Mouse (Mus musculus): ENCODE data around the gene Gpatch2. TPM values are rescaled to one million over a fixed set of nuclear protein-coding genes. Genes with fewer than 3 reads are reported as not detected.

The Gpatch2 gene
- polyA plus RNA-seq, 1 experiment from 2014 or later: 20.6 TPM

DNA sequence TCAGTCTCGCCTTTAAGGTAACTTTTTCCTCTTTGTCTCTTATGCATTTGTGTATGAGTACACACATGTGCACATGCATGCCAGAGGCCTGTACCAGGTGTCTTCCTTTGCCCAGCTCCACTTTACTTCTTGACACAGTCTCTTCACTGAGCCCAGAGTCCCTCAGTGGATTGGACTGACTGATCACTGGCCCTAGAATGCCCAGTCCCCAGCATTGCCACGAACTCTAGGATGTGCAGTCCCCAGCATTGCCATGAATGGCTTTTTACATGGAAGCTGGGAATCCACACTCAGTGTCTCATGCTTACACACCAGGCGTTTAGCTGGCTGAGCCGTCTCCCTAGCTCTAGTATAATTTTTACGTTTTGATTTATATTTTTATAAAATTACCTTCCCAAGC is 147.2 kb downstream of the Gpatch2 start:
- DNase-seq (ENCODE audit: low spot score): no peak

GRCm38 (mm10) chr1:187365424-187365823 is 150.1 kb downstream of the Gpatch2 start:
- Histone ChIP-seq H3K4me3 (ENCODE audit: low read depth, low read length) (no peak overlapping the region), H3K4me1 (ENCODE audit: control insufficient read depth, insufficient read depth, low read length) (no peaks in the 10 kb centered on the region), H3K27me3 (ENCODE audit: control insufficient read depth, insufficient read depth, low read length) (no peaks in the 10 kb centered on the region), H3K4me2 (ENCODE audit: low read depth, low read length) (no peak overlapping the region), H3K36me3 (replicated peaks; ENCODE audit: control insufficient read depth, insufficient read depth, low read depth, low read length) (no peaks in the 10 kb centered on the region), H3K9me3 (replicated peaks; ENCODE audit: control insufficient read depth, low read length) (no peaks in the 10 kb centered on the region), H3K27ac (replicated peaks; ENCODE audit: low read depth, low read length) (no peak overlapping the region), H3K9ac (replicated peaks; ENCODE audit: low read length) (no peak overlapping the region)
- DNase-seq (ENCODE audit: low spot score) (no peak), ATAC-seq (replicated peaks; ENCODE audit: insufficient number of reproducible peaks, low FRiP score, low TSS enrichment, low read depth) (no peak)
- 82% methylated on average over 3 of the region's 3 CpGs for WGBS

More for the DNA sequence above, 147.2 kb downstream of the Gpatch2 start:
- Histone ChIP-seq H3K27me3 (ENCODE audit: control insufficient read depth, insufficient read depth, low read length) (no peaks in the 10 kb centered on the region), H3K9ac (replicated peaks; ENCODE audit: low read length) (no peak overlapping the region), H3K4me2 (ENCODE audit: low read depth, low read length) (no peak overlapping the region), H3K36me3 (replicated peaks; ENCODE audit: control insufficient read depth, insufficient read depth, low read depth, low read length) (no peaks in the 10 kb centered on the region), H3K4me3 (ENCODE audit: low read depth, low read length) (no peak overlapping the region), H3K27ac (replicated peaks; ENCODE audit: low read depth, low read length) (no peak overlapping the region), H3K9me3 (replicated peaks; ENCODE audit: control insufficient read depth, low read length) (no peaks in the 10 kb centered on the region), H3K4me1 (ENCODE audit: control insufficient read depth, insufficient read depth, low read length) (no peaks in the 10 kb centered on the region)
- ATAC-seq (replicated peaks; ENCODE audit: insufficient number of reproducible peaks, low FRiP score, low TSS enrichment, low read depth): no peak
- WGBS: 87% methylated on average over 5 of the region's 5 CpGs

DNA sequence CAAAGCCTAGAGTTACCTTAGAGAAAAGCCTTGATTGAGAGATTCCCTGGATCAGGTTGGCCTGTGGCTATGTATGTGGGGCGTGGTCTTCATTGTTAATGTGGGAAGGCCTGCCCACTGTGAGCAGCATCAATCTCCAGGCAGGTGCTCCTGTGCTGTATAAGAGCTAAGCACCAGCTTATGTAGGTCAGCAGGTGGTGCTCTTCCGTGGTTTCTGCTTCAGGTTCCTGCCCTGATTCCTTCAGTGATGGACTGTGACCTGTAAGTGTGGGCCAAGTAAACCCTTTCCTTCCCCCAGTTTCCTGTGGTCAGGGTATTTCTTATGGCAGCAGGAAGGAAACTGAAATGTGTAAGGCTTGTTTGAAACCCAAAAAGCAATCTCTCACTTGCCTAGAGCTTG is 151.5 kb downstream of the Gpatch2 start:
- Histone ChIP-seq H3K9me3 (replicated peaks; ENCODE audit: control insufficient read depth, low read length) (no peaks in the 10 kb centered on the region), H3K27me3 (ENCODE audit: control insufficient read depth, insufficient read depth, low read length) (no peaks in the 10 kb centered on the region), H3K4me3 (ENCODE audit: low read depth, low read length) (no peak overlapping the region), H3K27ac (replicated peaks; ENCODE audit: low read depth, low read length) (no peak overlapping the region), H3K4me1 (ENCODE audit: control insufficient read depth, insufficient read depth, low read length) (no peaks in the 10 kb centered on the region), H3K36me3 (replicated peaks; ENCODE audit: control insufficient read depth, insufficient read depth, low read depth, low read length) (no peaks in the 10 kb centered on the region), H3K9ac (replicated peaks; ENCODE audit: low read length) (no peak overlapping the region), H3K4me2 (ENCODE audit: low read depth, low read length) (no peak overlapping the region)
- DNase-seq (ENCODE audit: low spot score) (no peak), ATAC-seq (replicated peaks; ENCODE audit: insufficient number of reproducible peaks, low FRiP score, low TSS enrichment, low read depth) (no peak)
- WGBS: 41% methylated on average over 2 of the region's 2 CpGs

DNA sequence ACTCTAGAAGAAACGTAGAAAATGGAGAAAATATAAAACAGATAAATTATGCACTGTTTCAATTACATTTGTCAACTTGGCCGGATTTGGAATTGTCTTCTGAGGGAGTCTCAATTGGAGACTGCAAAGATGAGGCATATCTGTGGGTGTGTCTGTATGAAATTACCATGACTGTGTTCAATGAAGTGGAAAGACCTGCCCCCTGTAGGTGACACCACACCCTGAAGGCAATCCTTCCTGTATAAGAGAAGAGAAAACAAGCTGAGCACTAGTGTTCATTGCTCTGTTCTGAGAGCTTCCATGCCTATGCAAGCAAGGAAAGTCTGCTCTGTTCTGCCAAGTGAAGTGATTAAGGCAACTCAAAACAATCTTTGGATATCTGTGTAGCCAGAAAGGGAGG is 153.7 kb downstream of the Gpatch2 start:
- Histone ChIP-seq H3K27me3 (ENCODE audit: control insufficient read depth, insufficient read depth, low read length) (no peaks in the 10 kb centered on the region), H3K27ac (replicated peaks; ENCODE audit: low read depth, low read length) (no peak overlapping the region), H3K9me3 (replicated peaks; ENCODE audit: control insufficient read depth, low read length) (no peaks in the 10 kb centered on the region), H3K36me3 (replicated peaks; ENCODE audit: control insufficient read depth, insufficient read depth, low read depth, low read length) (no peaks in the 10 kb centered on the region), H3K4me2 (ENCODE audit: low read depth, low read length) (no peak overlapping the region), H3K9ac (replicated peaks; ENCODE audit: low read length) (no peak overlapping the region), H3K4me3 (ENCODE audit: low read depth, low read length) (no peak overlapping the region), H3K4me1 (ENCODE audit: control insufficient read depth, insufficient read depth, low read length) (no peaks in the 10 kb centered on the region)
- DNase-seq (ENCODE audit: low spot score): no peak
- 82% methylated on average over 2 of the region's 2 CpGs for WGBS
- ATAC-seq (replicated peaks; ENCODE audit: insufficient number of reproducible peaks, low FRiP score, low TSS enrichment, low read depth): no peak

GRCm38 (mm10) chr1:187373506-187373905 is 158.2 kb downstream of the Gpatch2 start:
- DNase-seq (ENCODE audit: low spot score): no peak
- no peak for ATAC-seq (replicated peaks; ENCODE audit: insufficient number of reproducible peaks, low FRiP score, low TSS enrichment, low read depth)
- H3K9me3 ChIP-seq (replicated peaks; ENCODE audit: control insufficient read depth, low read length): no peaks in the 10 kb centered on the region
- no peak overlapping the region for H3K27ac ChIP-seq (replicated peaks; ENCODE audit: low read depth, low read length)
- no peak overlapping the region for H3K4me2 ChIP-seq (ENCODE audit: low read depth, low read length)
- H3K4me3 ChIP-seq (ENCODE audit: low read depth, low read length): no peak overlapping the region
- no peaks in the 10 kb centered on the region for H3K36me3 ChIP-seq (replicated peaks; ENCODE audit: control insufficient read depth, insufficient read depth, low read depth, low read length)
- H3K9ac ChIP-seq (replicated peaks; ENCODE audit: low read length): no peak overlapping the region
- no peaks in the 10 kb centered on the region for H3K4me1 ChIP-seq (ENCODE audit: control insufficient read depth, insufficient read depth, low read length)
- 86% methylated on average over 6 of the region's 6 CpGs for WGBS
- no peaks in the 10 kb centered on the region for H3K27me3 ChIP-seq (ENCODE audit: control insufficient read depth, insufficient read depth, low read length)

- DNase-seq (ENCODE audit: low spot score) (no peak), ATAC-seq (replicated peaks; ENCODE audit: insufficient number of reproducible peaks, low FRiP score, low TSS enrichment, low read depth) (no peak)
- Histone ChIP-seq H3K9me3 (replicated peaks; ENCODE audit: control insufficient read depth, low read length) (no peaks in the 10 kb centered on the region), H3K4me2 (ENCODE audit: low read depth, low read length) (no peak overlapping the region), H3K27ac (replicated peaks; ENCODE audit: low read depth, low read length) (no peak overlapping the region), H3K27me3 (ENCODE audit: control insufficient read depth, insufficient read depth, low read length) (no peaks in the 10 kb centered on the region), H3K36me3 (replicated peaks; ENCODE audit: control insufficient read depth, insufficient read depth, low read depth, low read length) (no peaks in the 10 kb centered on the region), H3K4me3 (ENCODE audit: low read depth, low read length) (no peak overlapping the region), H3K9ac (replicated peaks; ENCODE audit: low read length) (no peak overlapping the region), H3K4me1 (ENCODE audit: control insufficient read depth, insufficient read depth, low read length) (no peaks in the 10 kb centered on the region)
- WGBS: 89% methylated on average over 4 of the region's 4 CpGs
Observed at GRCm38 (mm10) chr1:187374418-187374817, 159.1 kb downstream of the Gpatch2 start.

- H3K4me1 ChIP-seq (ENCODE audit: control insufficient read depth, insufficient read depth, low read length): no peaks in the 10 kb centered on the region
- H3K4me2 ChIP-seq (ENCODE audit: low read depth, low read length): no peak overlapping the region
- no peaks in the 10 kb centered on the region for H3K27me3 ChIP-seq (ENCODE audit: control insufficient read depth, insufficient read depth, low read length)
- no peak overlapping the region for H3K27ac ChIP-seq (replicated peaks; ENCODE audit: low read depth, low read length)
- DNase-seq (ENCODE audit: low spot score) (no peak), ATAC-seq (replicated peaks; ENCODE audit: insufficient number of reproducible peaks, low FRiP score, low TSS enrichment, low read depth) (no peak)
- no peak overlapping the region for H3K4me3 ChIP-seq (ENCODE audit: low read depth, low read length)
- no peaks in the 10 kb centered on the region for H3K9me3 ChIP-seq (replicated peaks; ENCODE audit: control insufficient read depth, low read length)
- no peaks in the 10 kb centered on the region for H3K36me3 ChIP-seq (replicated peaks; ENCODE audit: control insufficient read depth, insufficient read depth, low read depth, low read length)
- 87% methylated on average over 11 of the region's 11 CpGs for WGBS
- no peak overlapping the region for H3K9ac ChIP-seq (replicated peaks; ENCODE audit: low read length)
Observed at GRCm38 (mm10) chr1:187376946-187377671, 161.8 kb downstream of the Gpatch2 start.

GRCm38 (mm10) chr1:187377865-187378524 is 162.7 kb downstream of the Gpatch2 start:
- no peak overlapping the region for H3K27ac ChIP-seq (replicated peaks; ENCODE audit: low read depth, low read length)
- H3K9ac ChIP-seq (replicated peaks; ENCODE audit: low read length): no peak overlapping the region
- ATAC-seq (replicated peaks; ENCODE audit: insufficient number of reproducible peaks, low FRiP score, low TSS enrichment, low read depth) (no peak), DNase-seq (ENCODE audit: low spot score) (no peak)
- H3K4me1 ChIP-seq (ENCODE audit: control insufficient read depth, insufficient read depth, low read length): no peaks in the 10 kb centered on the region
- H3K36me3 ChIP-seq (replicated peaks; ENCODE audit: control insufficient read depth, insufficient read depth, low read depth, low read length): no peaks in the 10 kb centered on the region
- WGBS: 77% methylated on average over 14 of the region's 14 CpGs
- no peak overlapping the region for H3K4me3 ChIP-seq (ENCODE audit: low read depth, low read length)
- H3K9me3 ChIP-seq (replicated peaks; ENCODE audit: control insufficient read depth, low read length): no peaks in the 10 kb centered on the region
- no peaks in the 10 kb centered on the region for H3K27me3 ChIP-seq (ENCODE audit: control insufficient read depth, insufficient read depth, low read length)
- no peak overlapping the region for H3K4me2 ChIP-seq (ENCODE audit: low read depth, low read length)

All from embryonic facial prominence, embryonic 11.5 days (tissue).